Mouse (Mus musculus) midbrain, embryonic 11.5 days (tissue): ENCODE results near the gene Myocos. TPM values are rescaled to one million over a fixed set of nuclear protein-coding genes. Genes with fewer than 3 reads are reported as not detected.
A peak's percentile ranks its signal among the peaks of the same experiment; 100 is the strongest.

Source experiments
- ATAC-seq: fragments of 200-750 bp; cut with Nextera tagmentation; 2 replicates; pipeline ENCODE4 v1.8.0; 2017; ENCODE audit warnings: moderate TSS enrichment, moderate library complexity; ENCODE audit not compliant: low FRiP score
- DNase-seq: peaks from one replicate; pipeline ENCODE4 v3.0.0; 2015; ENCODE audit warnings: low spot score; ENCODE audit errors: missing footprints
- H3K27ac ChIP-seq: fragments of 300-500 bp; sonication (generic); 2 replicates; pipeline ENCODE4 v1.5.1; 2014; ENCODE audit warnings: low read depth, low read length
- H3K27me3 ChIP-seq: fragments of 300-500 bp; sonication (generic); 2 replicates; pipeline ENCODE4 v1.6.1; 2014; ENCODE audit warnings: mild to moderate bottlenecking, low read length, moderate library complexity, mixed read lengths; ENCODE audit not compliant: control insufficient read depth, insufficient read depth
- H3K36me3 ChIP-seq: fragments of 300-500 bp; sonication (generic); 2 replicates; pipeline ENCODE4 v1.6.1; 2014; ENCODE audit warnings: mild to moderate bottlenecking, low read length, moderate library complexity, mixed read lengths; ENCODE audit not compliant: control insufficient read depth, insufficient read depth
- H3K4me1 ChIP-seq: fragments of 300-500 bp; sonication (generic); 2 replicates; pipeline ENCODE4 v1.6.1; 2014; ENCODE audit warnings: low read length; ENCODE audit not compliant: control insufficient read depth, insufficient read depth
- H3K4me2 ChIP-seq: fragments of 300-500 bp; sonication (generic); 2 replicates; pipeline ENCODE4 v1.6.1; 2014; ENCODE audit warnings: mild to moderate bottlenecking, moderate library complexity
- H3K4me3 ChIP-seq: fragments of 300-500 bp; sonication (generic); 2 replicates; pipeline ENCODE4 v1.5.1; 2014; ENCODE audit warnings: low read depth, low read length
- H3K9ac ChIP-seq: fragments of 300-500 bp; sonication (generic); 2 replicates; pipeline ENCODE4 v1.6.1; 2014; ENCODE audit warnings: low read length
- H3K9me3 ChIP-seq: fragments of 300-500 bp; sonication (generic); 2 replicates; pipeline ENCODE4 v1.6.1; 2016; ENCODE audit warnings: low read length; ENCODE audit not compliant: control insufficient read depth
- WGBS: fragments of 180-500 bp; shearing (Covaris S2); extraction: QIAGEN DNeasy Blood & Tissue Kit; methylation state at CpG from one replicate; pipeline ENCODE4 v1.1.7; 2014; 5-methylcytosine and 5-hydroxymethylcytosine counted together
- polyA plus RNA-seq: library from polyadenylated mRNA; unstranded; fragments of >200 nt; fragmentation: Nextera tagmentation; extraction: Ambion mirVana; gene quantifications from 2 replicates; pipeline ENCODE4 v1.2.1, GENCODE M21; 2014

Myocos gene
- polyA plus RNA-seq = not detected in 2 replicates

DNA sequence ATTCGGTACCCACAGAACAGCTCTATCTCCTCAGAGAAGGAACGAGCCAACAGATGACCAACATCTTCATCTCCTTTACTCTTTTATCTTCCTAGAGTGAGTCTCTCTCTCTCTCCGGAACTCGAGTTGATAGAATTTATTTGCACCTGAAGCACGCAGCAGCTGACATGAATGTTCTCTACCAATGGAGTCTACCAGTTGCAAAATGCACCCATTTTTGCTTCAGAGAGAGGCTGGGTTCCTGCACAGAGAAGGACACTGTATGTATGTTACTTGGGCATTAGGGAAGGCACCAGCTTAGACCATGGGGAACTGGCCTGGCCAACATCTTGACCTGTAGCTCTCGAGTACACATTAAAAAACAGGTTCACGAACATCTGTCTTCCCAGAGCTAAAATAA is at the start of gene Myocos:
Gene Myocos (minus strand): TSS at position 101 of the 400 bp plus-strand sequence.
- H3K9ac ChIP-seq = no peak within 1 kb of the TSS
- H3K27ac ChIP-seq = no peak within 1 kb of the TSS
- 91% methylated on average over 7 of the region's 7 CpGs for WGBS
- ATAC-seq = no peak
- no peaks in the 10 kb centered on the region for H3K27me3 ChIP-seq
- no peak for DNase-seq
- no peaks in the 10 kb centered on the region for H3K36me3 ChIP-seq
- H3K4me2 ChIP-seq = no peak within 1 kb of the TSS
- no peaks in the 10 kb centered on the region for H3K4me1 ChIP-seq
- H3K9me3 ChIP-seq = no peaks in the 10 kb centered on the region
- H3K4me3 ChIP-seq = no peak within 1 kb of the TSS

DNA sequence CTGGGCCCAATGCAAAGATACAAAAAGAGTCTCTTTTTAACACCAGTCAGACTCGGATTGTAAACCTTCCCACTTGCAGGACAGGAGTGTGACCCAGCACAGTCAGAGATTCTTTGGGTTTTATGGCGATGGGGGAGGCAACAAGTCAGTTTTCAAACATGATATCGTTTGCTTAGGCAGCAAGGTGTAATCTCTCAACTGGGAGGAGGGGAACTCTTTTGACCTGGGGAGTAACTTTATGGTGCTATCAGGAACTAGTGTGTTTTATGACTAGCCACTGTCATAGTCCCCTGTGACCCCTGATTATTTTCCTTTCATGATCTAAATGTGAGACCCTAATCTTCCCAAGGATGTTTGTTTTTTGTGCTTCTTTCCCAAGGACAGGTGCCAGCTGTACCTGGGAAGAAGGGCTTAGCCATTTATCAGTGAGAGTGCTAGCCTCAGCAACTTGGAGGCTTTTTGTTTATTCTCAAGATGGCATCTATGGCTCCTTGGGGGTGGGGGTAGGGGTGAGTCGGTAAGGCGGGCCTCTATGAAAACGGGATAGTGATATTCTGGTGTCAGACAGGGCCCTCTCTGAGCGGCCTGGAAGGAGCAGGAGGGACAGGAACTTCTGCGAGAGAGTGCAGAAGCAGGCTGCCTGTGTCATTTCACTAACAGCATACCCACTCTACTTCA is 42.5 kb upstream of the Myocos start:
- Histone ChIP-seq H3K27me3 (no peaks in the 10 kb centered on the region), H3K27ac (no peak overlapping the region), H3K36me3 (peaks cover 28% of the 10 kb centered on the region), H3K9ac (no peak overlapping the region), H3K9me3 (no peaks in the 10 kb centered on the region), H3K4me2 (no peak overlapping the region), H3K4me1 (no peaks in the 10 kb centered on the region), H3K4me3 (no peak overlapping the region)
- ATAC-seq (no peak), DNase-seq (no peak)
- WGBS = 87% methylated on average over 8 of the region's 8 CpGs

GRCm38 (mm10) chr1:162697866-162698265 is 39.8 kb upstream of the Myocos start:
- Histone ChIP-seq H3K4me2 (no peak overlapping the region), H3K4me3 (no peak overlapping the region), H3K27me3 (no peaks in the 10 kb centered on the region), H3K36me3 (peaks cover 22% of the 10 kb centered on the region; the same call in 1 of the 2 replicates), H3K9ac (no peak overlapping the region), H3K9me3 (no peaks in the 10 kb centered on the region), H3K27ac (no peak overlapping the region), H3K4me1 (no peaks in the 10 kb centered on the region)
- DNase-seq (no peak), ATAC-seq (no peak)
- 98% methylated on average over 6 of the region's 6 CpGs for WGBS

GRCm38 (mm10) chr1:162693721-162694120 is 35.7 kb upstream of the Myocos start:
- ATAC-seq (no peak), DNase-seq (no peak)
- Histone ChIP-seq H3K36me3 (peaks cover 14% of the 10 kb centered on the region; the same call in 1 of the 2 replicates), H3K4me2 (no peak overlapping the region), H3K9me3 (no peaks in the 10 kb centered on the region), H3K27me3 (no peaks in the 10 kb centered on the region), H3K4me3 (no peak overlapping the region), H3K9ac (no peak overlapping the region), H3K4me1 (no peaks in the 10 kb centered on the region), H3K27ac (no peak overlapping the region)
- 93% methylated on average over 2 of the region's 2 CpGs for WGBS

- Histone ChIP-seq H3K9ac (peak overlapping the region; percentile 58), H3K27me3 (no peaks in the 10 kb centered on the region), H3K9me3 (no peaks in the 10 kb centered on the region), H3K4me1 (peaks cover 6% of the 10 kb centered on the region; the same call in 1 of the 2 replicates), H3K27ac (no peak overlapping the region), H3K4me3 (peak overlapping the region; percentile 25; the same call in 1 of the 2 replicates), H3K36me3 (peaks cover 1% of the 10 kb centered on the region; the same call in 1 of the 2 replicates), H3K4me2 (peak overlapping the region; percentile 60)
- peak; percentile 88 for ATAC-seq
- WGBS = 4% methylated on average over 11 of the region's 11 CpGs
- DNase-seq = peak; percentile 93
These were observed 7.6 kb upstream of the Myocos start for GRCm38 (mm10) chr1:162665486-162666174.

- WGBS = 16% methylated on average over 10 of the region's 10 CpGs
- Histone ChIP-seq H3K36me3 (no peaks in the 10 kb centered on the region), H3K4me2 (no peak overlapping the region), H3K9ac (no peak overlapping the region), H3K27me3 (no peaks in the 10 kb centered on the region), H3K27ac (no peak overlapping the region), H3K4me3 (peak overlapping the region; percentile 25; the same call in 1 of the 2 replicates), H3K9me3 (no peaks in the 10 kb centered on the region), H3K4me1 (peaks cover 6% of the 10 kb centered on the region; the same call in 1 of the 2 replicates)
- ATAC-seq = peak; percentile 98
- DNase-seq = peak; percentile 93
These were observed 6.9 kb upstream of the Myocos start for GRCm38 (mm10) chr1:162664826-162665475.

GRCm38 (mm10) chr1:162660276-162660860 is 2.3 kb upstream of the Myocos start:
- DNase-seq (no peak), ATAC-seq (no peak)
- no peaks in the 10 kb centered on the region for H3K9me3 ChIP-seq
- H3K27ac ChIP-seq = no peak overlapping the region
- H3K36me3 ChIP-seq = no peaks in the 10 kb centered on the region
- H3K4me2 ChIP-seq = no peak overlapping the region
- 0 out of 2 replicates have a peak, but pooled peaks cover under 1% of the 10 kb centered on the region for H3K4me1 ChIP-seq
- H3K27me3 ChIP-seq = no peaks in the 10 kb centered on the region
- H3K9ac ChIP-seq = no peak overlapping the region
- 92% methylated on average over 11 of the region's 11 CpGs for WGBS
- H3K4me3 ChIP-seq = no peak overlapping the region

GRCm38 (mm10) chr1:162648416-162648815 is 9.6 kb downstream of the Myocos start:
- H3K9ac ChIP-seq = no peak overlapping the region
- no peaks in the 10 kb centered on the region for H3K27me3 ChIP-seq
- no peak overlapping the region for H3K4me3 ChIP-seq
- no peaks in the 10 kb centered on the region for H3K4me1 ChIP-seq
- H3K9me3 ChIP-seq = no peaks in the 10 kb centered on the region
- H3K27ac ChIP-seq = no peak overlapping the region
- WGBS = 94% methylated on average over 14 of the region's 14 CpGs
- no peak overlapping the region for H3K4me2 ChIP-seq
- ATAC-seq = no peak
- no peak for DNase-seq
- H3K36me3 ChIP-seq = no peaks in the 10 kb centered on the region
